Mouse (Mus musculus) cerebellum, adult 11 months (tissue): ENCODE results near the gene Olfr1381.
"Not testable (repeated sequence)": the region's sequence is repeated elsewhere in the genome, so short reads cannot be mapped to it uniquely, and the experiment has no call there.

ENCODE experiments used
- DNase-seq: peaks from one replicate; pipeline ENCODE4 v3.0.0; 2022

The Olfr1381 gene

DNA sequence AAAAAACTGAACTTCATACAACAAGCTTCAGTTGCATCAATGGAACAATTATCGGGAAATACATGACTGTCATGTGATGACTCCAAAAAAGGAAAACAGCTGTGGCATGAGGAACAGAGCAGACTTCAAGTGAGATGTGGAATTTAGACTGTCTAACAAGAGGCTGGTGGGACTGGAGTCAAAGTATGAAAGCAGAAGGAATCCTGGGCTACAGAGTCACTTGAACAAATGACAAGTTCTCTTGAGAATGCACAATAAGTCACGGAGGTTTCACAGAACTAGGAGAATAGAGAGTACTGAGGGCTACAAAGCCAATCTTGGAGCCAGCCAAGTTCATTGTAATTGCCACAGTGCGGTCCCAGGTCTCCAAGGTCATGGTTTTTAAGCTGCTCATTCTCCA, at the start of gene Olfr1381:
Olfr1381 (plus strand) TSS at position 301 of the 400 bp plus-strand sequence.
- DNase-seq: not testable (repeated sequence)

DNA sequence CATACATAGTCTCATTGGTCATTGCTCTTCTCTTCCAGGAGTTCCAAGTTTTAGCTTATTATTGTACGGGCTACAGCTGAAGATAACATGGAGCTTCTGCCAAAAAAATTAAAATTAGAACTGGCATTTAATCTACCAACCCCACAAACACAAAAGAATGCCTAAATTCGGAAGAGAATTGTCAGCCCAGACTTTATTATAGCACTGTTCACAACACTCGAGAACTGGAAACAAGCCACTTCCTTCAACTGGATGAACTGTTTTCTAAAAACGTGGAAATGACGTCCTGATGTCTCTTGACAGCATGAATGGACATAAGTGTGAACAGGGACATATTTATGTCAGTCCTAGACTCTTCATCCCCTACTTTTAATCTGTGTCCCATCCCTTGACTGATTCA, 25.2 kb upstream of the Olfr1381 start:
- no peak for DNase-seq

DNA sequence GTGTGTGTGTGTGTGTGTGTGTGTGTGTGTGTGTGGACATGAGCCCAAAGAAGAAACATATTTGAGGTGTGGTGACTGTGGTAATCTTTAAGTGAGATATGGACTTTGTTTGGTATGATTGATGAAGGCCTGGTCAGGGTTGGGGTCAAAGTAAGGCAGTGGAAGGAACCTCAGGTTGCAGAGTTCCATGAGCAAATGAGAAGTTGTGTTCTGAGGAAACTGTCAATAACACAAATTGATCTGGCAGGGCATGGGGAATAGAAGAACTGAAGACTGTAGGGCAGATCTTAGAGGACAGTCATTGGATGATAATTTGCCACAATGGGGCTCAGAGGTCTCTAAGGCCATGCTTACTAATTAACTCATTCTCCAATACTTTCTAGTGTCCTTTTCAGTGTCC, 23.9 kb upstream of the Olfr1381 start, which contains the start of gene Olfr1383:
Olfr1383 (plus strand) TSS at position 301 of the 400 bp plus-strand sequence.
- no peak for DNase-seq

DNA sequence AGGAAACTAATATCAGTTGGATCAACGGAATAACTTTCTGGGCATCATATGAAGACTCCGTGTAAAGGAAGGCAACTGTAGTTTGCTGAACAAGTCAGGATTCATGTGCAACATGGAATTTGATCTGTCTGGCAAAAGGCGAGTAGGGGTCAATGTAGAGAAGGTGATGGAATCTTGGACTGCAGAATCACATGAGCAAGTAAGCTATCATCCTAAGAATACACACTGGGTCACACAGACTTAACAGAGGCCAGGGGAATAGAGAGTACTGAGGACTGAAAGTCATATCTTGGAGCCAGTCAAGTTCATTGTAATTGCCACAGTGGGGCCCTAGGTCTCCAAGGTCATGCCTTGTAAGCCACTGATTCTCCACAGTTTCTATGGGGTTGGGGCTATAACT, 15.3 kb upstream of the Olfr1381 start, which contains the start of gene Olfr1382:
Olfr1382 (plus strand) TSS at position 301 of the 400 bp plus-strand sequence.
- DNase-seq: no peak

DNA sequence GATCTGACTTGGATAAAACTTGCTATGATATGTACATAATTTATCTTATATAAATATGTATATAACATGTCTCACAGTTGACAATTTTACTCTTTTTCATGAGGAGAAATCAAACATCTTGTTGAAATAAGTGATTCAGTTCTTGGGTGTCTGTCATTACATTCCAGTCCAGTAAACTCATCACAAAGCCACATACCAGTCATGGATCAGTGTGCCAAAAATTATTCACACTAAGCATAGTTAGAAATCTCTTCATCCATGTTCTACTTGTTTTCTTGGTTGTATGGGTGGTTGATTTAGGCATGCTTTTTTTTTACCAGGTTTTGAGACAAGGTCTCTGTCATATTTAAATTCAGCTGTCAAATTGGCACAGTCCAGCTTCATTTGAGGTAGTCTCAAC, 10.5 kb upstream of the Olfr1381 start:
- no peak for DNase-seq

DNA sequence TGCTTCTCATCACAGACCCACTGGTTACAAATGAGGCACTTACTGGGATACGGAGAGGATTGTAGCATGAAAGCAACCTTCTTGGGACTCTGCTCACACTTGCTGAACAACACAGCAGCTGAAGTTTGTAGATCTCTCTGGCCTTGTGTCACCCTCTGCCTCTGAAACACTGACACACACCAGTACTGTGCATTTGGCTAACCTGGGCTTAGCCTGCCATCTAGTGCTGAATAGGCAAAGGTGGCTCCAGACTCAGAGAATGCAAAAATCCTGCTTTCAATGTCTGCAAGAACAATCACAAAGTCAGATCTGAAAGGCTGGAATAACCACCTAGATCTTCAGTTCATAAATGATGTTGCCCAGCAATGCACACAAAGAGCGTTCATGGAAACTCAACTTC, 6.6 kb upstream of the Olfr1381 start:
- not testable (repeated sequence) for DNase-seq

DNA sequence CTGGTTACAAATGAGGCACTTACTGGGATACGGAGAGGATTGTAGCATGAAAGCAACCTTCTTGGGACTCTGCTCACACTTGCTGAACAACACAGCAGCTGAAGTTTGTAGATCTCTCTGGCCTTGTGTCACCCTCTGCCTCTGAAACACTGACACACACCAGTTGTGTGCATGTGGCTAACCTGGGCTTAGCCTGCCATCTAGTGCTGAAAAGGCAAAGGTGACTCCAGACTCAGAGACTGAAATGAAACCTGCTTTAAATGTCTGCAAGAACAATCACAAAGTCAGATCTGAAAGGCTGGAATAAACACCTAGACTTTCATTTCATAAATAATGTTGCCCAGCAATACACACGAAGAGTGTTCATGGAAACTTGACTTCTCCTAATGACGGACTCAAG, 10.8 kb downstream of the Olfr1381 start:
- DNase-seq: not testable (repeated sequence)

DNA sequence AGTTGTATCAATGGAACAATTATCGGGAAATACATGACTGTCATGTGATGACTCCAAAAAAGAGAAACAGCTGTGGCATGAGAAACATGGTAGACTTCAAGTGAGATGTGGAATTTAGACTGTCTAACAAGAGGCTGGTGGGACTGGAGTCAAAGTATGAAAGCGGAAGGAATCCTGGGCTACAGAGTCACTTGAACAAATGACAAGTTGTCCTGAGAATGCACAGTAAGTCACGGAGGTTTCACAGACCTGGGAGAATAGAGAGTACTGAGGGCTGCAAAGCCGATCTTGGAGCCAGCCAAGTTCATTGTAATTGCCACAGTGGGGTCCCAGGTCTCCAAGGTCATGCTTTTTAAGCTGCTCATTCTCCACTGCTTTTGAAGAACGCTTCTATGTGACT, 13.3 kb downstream of the Olfr1381 start, which contains the start of gene Olfr1380:
Olfr1380 (plus strand) TSS at position 301 of the 400 bp plus-strand sequence.
- not testable (repeated sequence) for DNase-seq

DNA sequence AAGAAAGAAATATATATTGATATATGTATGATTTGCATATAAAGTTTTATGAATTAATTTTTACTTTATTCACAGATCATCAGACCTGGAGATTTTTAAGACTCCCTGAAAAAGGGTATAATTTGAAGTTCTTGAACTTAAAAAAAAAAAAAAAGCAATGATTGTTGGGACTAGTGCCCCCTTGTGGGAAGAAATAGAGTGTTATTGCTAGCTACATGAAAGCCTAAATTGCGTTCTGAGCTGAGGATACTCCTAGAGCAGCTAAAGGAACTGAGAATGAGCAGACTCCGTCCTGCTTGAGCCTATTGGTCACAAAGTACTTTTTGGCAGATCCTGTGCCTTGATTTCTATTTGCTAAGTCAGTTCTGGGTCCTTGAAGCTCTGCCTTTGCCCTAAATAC, 31.8 kb downstream of the Olfr1381 start:
- not testable (repeated sequence) for DNase-seq

DNA sequence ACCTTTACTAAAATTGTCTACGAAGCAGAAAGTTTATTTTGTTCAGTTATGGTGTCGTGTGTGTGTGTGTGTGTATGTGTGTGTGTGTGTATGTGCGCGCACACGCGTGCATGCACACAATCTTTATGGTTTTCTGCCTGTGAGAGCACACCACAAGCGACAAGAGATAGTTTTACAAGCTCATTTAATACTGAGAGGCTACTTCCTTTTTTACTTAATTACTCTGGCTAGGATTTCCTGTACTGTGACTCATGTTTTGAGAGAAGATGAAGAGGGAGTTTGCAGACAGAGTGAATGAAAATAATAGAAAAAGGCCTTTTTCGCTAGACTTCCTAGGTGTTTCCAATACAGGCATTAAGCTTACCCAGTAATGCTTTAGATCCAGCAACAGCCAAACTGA, 37.2 kb downstream of the Olfr1381 start:
- not testable (repeated sequence) for DNase-seq

DNA sequence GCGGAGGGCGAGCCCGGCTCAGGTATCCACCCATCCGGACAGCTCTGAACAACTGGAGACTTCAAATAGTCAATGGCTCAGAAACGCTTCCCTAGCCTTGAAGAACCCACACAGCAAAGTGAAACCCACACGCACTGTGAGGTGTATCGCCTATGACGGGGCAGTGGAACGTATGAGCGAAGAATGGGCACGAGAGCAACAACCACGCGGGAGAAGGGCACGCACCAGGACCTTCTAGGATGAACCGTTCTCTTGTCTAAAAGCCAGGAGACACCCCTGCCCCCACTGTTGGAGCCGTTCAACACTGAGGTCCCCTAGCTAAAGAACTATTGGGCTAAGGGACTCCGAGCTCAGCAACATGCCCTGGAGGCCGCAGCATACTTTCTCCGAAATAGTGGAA, 47.0 kb downstream of the Olfr1381 start:
- no peak for DNase-seq

DNA sequence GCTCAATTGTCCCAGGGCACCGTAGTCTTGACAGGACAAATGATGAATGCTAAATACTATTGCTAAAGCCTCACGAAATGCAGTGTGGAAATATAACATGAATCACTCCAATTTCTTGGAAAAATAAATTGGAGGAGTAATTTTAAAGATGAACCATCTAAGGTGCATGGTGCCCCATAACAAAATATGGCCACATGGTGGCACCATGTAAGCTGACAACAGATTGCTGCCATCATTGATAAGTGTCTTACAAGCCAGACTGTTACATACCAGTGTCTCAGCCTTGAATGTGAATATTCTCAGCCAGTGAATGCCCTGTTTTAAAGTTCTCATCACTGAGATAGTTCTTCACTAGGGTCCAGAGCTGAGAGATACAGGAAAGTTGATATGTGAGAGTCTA, 53.9 kb downstream of the Olfr1381 start:
- not testable (repeated sequence) for DNase-seq
